Mouse (Mus musculus) colon, adult 2 months (tissue): Measurements from ENCODE around the gene Dync1li1. TPM values are rescaled to one million over a fixed set of nuclear protein-coding genes. Genes with fewer than 3 reads are reported as not detected.

Source experiments
- polyA plus RNA-seq: library from polyadenylated mRNA; depleted of rRNA; stranded (reverse); fragments of >200 nt; gene quantifications from 2 replicates; pipeline ENCODE4 v1.2.3, GENCODE M21; 2012; rRNA removed

The Dync1li1 gene
- polyA plus RNA-seq = 14.0 and 14.7 TPM in 2 replicates

DNA sequence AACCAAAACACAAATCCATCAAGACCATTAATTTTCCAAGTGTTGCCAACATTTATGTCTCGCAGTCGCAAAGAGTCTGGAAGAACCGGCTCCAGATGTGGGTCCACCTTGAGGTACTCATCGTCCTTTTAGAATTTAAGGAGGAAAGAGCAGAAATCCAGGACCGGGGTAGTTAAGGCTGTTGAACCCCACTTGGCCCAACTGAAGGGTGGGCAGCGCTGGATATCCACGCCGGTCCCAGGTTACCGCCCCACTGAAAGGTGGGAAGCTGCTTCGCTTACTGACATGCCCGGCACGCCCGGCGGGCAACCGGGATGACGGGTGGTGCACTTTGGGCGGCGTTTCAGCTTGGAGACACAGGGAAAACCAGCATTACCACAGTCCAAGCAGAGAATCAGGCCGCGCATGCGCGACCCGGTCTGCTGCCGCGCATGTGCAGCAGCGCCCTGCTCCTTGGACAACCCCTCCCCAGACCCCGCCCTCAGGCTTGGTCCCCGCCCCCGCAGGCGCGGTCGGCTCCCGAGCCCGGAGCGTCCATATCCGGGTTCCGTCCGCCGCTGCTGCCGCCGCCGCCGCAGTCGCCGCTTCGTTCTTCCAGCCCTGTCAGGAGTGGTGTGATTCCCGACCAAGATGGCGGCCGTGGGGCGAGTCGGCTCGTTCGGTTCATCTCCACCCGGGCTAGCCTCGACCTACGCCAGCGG, at the start of gene Dync1li1:
Dync1li1 (plus strand) TSS at position 539 of the 701 bp plus-strand sequence.

DNA sequence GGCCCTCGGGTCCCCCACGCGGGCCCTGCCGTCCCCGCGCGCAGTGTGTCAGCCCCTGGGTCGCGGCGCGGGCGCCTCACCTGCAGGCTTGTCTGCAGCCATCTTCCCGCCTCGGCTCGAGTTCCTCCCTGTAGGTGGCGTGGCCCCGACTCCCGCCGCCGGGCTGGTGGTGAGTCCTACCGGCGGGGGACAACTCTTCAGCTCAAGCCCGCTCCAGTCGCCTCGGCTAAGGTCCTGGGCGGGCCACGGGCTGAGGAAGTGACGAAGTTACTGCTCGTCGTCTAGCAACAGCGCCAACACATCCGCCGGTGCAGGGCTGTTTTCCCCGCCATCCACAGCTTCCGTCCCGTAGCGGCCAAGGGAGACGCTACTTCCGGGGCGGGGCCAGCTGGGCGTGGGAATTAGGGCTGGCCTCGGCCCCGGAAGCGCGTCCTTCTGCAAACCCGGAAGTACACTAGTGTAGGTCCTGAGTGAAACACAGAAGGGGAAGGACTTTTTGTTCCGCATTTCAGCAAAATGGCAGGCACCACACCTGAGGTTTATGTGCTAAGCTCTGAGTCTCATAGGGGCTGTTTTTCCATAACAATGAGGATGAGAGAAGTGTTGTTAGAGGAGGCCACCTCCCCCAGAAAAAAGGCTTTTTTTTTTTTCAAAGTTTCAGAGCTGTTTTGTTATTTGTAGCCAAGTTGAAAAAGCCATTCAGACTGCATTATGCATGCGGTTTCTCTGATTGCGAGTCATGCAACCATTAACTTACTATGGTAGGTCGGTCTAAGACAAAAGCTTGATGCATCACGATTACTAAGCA, 48.5 kb upstream of the Dync1li1 start, which contains the start of gene Cnot10:
Cnot10 (minus strand) TSS at position 346 of the 808 bp plus-strand sequence.

DNA sequence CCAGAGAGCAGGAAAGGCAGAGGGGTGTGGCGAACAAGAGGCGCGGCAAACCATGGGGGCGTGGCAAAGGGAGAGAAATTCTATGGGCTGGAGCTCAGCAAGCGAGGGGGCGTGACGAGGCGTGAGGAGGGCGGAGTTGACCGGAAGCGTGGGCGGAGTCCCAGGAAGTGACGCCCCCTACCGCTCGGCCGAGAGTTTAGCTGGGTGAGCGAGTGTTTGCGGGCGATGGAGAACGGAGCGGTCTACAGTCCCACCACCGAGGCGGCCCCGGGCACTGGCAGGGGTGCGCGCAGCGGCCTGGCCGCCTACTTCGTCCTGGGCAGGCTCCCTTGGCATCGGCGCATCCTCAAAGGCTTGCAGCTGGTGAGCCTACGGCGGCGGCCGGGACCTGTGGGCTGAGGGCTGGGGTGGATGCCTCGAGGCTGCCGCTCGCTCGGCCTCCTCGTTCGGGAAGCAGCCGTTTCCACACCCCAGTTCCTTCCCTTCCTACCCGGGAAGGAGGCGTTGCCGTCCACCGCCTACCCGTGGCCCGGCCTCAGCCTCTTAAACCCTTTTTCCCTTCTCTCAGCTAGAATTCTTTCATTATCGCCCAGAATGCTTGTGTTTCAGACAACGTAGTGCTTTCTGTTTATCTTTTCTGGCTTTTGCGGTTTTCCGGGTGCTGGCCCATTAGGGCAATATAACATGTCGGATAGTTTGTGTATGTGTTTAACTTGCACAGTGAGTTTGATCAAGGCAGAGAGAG, 42.6 kb downstream of the Dync1li1 start, which contains the start of gene Cmtm6:
Cmtm6 (plus strand) TSS at position 106 of the 745 bp plus-strand sequence.

Other genes starting within 250 kb of the Dync1li1 start
- gene Ccr4, start 183.9 kb upstream of the Dync1li1 start, polyA plus RNA-seq = 0.97 and 0.98 TPM in 2 replicates
- gene C130032M10Rik, start 173.1 kb upstream of the Dync1li1 start, polyA plus RNA-seq = not detected in 2 replicates
- gene Trim71, start 124.4 kb upstream of the Dync1li1 start, polyA plus RNA-seq = not detected in 2 replicates
- 21.0 and 21.2 TPM in 2 replicates for gene Cnot10, start 48.6 kb upstream of the Dync1li1 start, polyA plus RNA-seq
- 48.4 and 65.4 TPM in 2 replicates for gene Cmtm6, start 42.3 kb downstream of the Dync1li1 start, polyA plus RNA-seq
- gene Cmtm7, start 93.1 kb downstream of the Dync1li1 start, polyA plus RNA-seq = 95.2 and 113 TPM in 2 replicates
- gene Cmtm8, start 155.4 kb downstream of the Dync1li1 start, polyA plus RNA-seq = 40.3 and 47.6 TPM in 2 replicates
- gene Gpd1l, start 245.2 kb downstream of the Dync1li1 start, polyA plus RNA-seq = 33.6 and 42.3 TPM in 2 replicates